Mouse (Mus musculus) lung, adult 2 months (tissue): ENCODE results near the gene Wfikkn1. TPM values are rescaled to one million over a fixed set of nuclear protein-coding genes. Genes with fewer than 3 reads are reported as not detected.
A peak's percentile ranks its signal among the peaks of the same experiment; 100 is the strongest.

ENCODE experiments used
- DNase-seq: peaks from one replicate; pipeline ENCODE4 v3.0.0; 2022
- H3K4me1 ChIP-seq: fragments of 200-500 bp; 2 replicates; pipeline ENCODE4 v1.6.1; 2011; ENCODE audit warnings: low read length; ENCODE audit not compliant: control insufficient read depth, insufficient read depth
- H3K4me3 ChIP-seq: fragments of 200-500 bp; replicated peaks from 2 replicates; pipeline ENCODE3; 2011; ENCODE audit warnings: low read depth, mild to moderate bottlenecking, control low read depth, low read length; ENCODE audit errors: extremely low read depth
- CTCF ChIP-seq: fragments of 200-500 bp; IDR thresholded peaks from 2 replicates; pipeline ENCODE4 v1.5.1; 2011; ENCODE audit warnings: mild to moderate bottlenecking, low read length, control low read depth; ENCODE audit not compliant: insufficient read depth
- POLR2A ChIP-seq: fragments of 200-500 bp; IDR thresholded peaks from 2 replicates; pipeline ENCODE4 v1.6.1; 2011; ENCODE audit warnings: low read depth, mild to moderate bottlenecking, control low read depth, low read length, borderline replicate concordance; ENCODE audit errors: extremely low read depth
- WGBS: fragments of 180-500 bp; shearing (Covaris S2); methylation state at CpG from one replicate; pipeline ENCODE4 v1.1.7; 2018; 5-methylcytosine and 5-hydroxymethylcytosine counted together
- polyA plus RNA-seq: library from polyadenylated mRNA; depleted of rRNA; stranded (reverse); fragments of >200 nt; gene quantifications from 2 replicates; pipeline ENCODE4 v1.2.3, GENCODE M21; 2012; rRNA removed

The Wfikkn1 gene
- polyA plus RNA-seq = 1.0 and 1.4 TPM in 2 replicates

- H3K4me1 ChIP-seq = peaks cover 3% of the 10 kb centered on the region
- H3K4me3 ChIP-seq = no peak within 1 kb of the TSS
- WGBS = 49% methylated on average over 5 of the region's 5 CpGs
- TF ChIP-seq POLR2A = no peak
- no peak for TF ChIP-seq CTCF
- no peak for DNase-seq
These were observed at the start of gene Wfikkn1 for GRCm38 (mm10) chr17:25880196-25880910. Wfikkn1 (minus strand) TSS chr17:25880858.

- no peak for DNase-seq
- no peak overlapping the region for H3K4me3 ChIP-seq
- no peak for TF ChIP-seq POLR2A
- TF ChIP-seq CTCF = no peak
- no peaks in the 10 kb centered on the region for H3K4me1 ChIP-seq
- WGBS = 78% methylated on average over 2 of the region's 2 CpGs
These were observed 44.7 kb upstream of the Wfikkn1 start for GRCm38 (mm10) chr17:25925348-25925747.

GRCm38 (mm10) chr17:25922120-25922519 lies 41.5 kb upstream of the Wfikkn1 start:
- WGBS = 60% methylated on average over 5 of the region's 5 CpGs
- Histone ChIP-seq H3K4me1 (peaks cover 15% of the 10 kb centered on the region), H3K4me3 (no peak overlapping the region)
- no peak for DNase-seq
- TF ChIP-seq CTCF (no peak), POLR2A (no peak)

GRCm38 (mm10) chr17:25919786-25920642 lies 39.4 kb upstream of the Wfikkn1 start:
- peak; percentile 100 for DNase-seq
- peaks cover 17% of the 10 kb centered on the region for H3K4me1 ChIP-seq
- WGBS = under 1% methylated on average over 35 of the region's 40 CpGs
- TF ChIP-seq POLR2A = peak; percentile 89
- no peak for TF ChIP-seq CTCF
- H3K4me3 ChIP-seq = peak overlapping the region; percentile 79

DNA sequence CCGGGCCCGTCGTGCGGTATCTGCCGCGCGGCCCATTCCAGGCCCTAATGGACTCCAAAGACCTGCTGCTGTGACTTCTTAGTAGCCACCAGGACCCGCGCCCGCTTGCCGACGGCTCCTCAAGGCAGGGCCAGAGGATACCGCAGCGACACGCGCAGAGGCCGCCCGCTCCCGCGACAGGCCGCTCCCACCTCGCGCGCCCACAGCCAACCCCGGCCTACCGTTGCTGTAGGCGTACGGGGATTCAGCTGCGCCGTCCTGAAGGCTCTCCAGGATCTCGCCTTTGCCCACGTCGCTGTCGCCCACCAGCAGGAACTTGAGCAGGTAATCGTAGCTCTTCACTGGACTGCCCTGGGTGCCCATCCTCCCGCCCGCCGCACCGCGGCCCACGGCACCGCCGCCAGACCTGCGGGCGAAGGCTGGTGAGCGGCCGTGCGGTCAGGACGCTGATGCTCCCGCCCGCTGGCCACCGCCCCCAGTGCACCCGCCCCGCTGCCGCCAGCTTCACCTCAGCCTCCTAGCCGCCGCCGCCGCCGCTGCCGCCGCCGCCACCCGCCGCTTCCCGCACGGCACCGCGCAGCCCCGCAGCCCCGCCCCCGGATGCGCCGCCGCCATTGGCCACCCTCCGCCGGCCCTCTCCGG lies 38.6 kb upstream of the Wfikkn1 start, which contains the start of gene Rab40c:
Gene Rab40c (minus strand): TSS at position 584 of the 642 bp plus-strand sequence.
- under 1% methylated on average over 70 of the region's 78 CpGs for WGBS
- no peak for DNase-seq
- TF ChIP-seq POLR2A = no peak
- no peak for TF ChIP-seq CTCF
- H3K4me3 ChIP-seq = peak within 1 kb of the TSS; percentile 99
- H3K4me1 ChIP-seq = peaks cover 17% of the 10 kb centered on the region

DNA sequence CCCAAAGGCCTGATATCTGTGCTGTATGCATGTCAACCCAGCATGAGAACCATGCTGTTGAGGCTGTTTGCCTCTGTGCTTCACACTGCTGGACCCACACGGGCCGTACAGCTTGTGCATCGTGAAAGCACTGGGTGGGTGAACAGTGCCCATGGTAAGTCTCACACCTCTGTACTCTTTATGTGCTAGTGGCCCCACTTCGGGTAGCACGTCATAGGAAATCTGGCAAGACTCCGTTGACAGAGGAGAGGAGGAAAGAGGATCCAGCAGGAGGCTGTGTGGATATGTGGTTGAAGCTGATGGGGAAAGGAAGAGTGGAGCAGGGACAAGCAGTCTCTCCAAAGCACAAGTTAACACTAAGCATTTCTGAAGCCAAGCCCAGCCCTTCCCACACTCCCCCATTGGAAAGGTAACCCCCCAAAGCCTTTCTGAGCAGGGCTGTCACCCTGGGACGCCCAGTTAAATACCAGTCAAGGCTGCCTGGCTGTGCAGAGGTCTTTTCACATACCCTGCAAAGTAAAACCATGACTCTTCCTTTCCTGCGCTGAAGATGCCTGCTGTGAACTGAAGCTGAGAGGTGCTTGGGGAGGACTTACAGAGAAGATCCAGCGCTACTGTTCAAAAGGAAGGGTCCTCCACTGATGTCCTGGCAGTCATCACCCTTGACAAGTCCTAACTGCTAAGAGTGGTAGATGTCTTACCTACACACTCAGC lies 37.5 kb upstream of the Wfikkn1 start:
- TF ChIP-seq POLR2A (no peak), CTCF (no peak)
- Histone ChIP-seq H3K4me3 (peak overlapping the region; percentile 99), H3K4me1 (peaks cover 26% of the 10 kb centered on the region)
- 73% methylated on average over 9 of the region's 9 CpGs for WGBS
- no peak for DNase-seq

- 58% methylated on average over 8 of the region's 8 CpGs for WGBS
- DNase-seq = no peak
- peaks cover 30% of the 10 kb centered on the region for H3K4me1 ChIP-seq
- no peak overlapping the region for H3K4me3 ChIP-seq
- TF ChIP-seq CTCF = no peak
- no peak for TF ChIP-seq POLR2A
These were observed 36.4 kb upstream of the Wfikkn1 start for GRCm38 (mm10) chr17:25916931-25917647.

DNA sequence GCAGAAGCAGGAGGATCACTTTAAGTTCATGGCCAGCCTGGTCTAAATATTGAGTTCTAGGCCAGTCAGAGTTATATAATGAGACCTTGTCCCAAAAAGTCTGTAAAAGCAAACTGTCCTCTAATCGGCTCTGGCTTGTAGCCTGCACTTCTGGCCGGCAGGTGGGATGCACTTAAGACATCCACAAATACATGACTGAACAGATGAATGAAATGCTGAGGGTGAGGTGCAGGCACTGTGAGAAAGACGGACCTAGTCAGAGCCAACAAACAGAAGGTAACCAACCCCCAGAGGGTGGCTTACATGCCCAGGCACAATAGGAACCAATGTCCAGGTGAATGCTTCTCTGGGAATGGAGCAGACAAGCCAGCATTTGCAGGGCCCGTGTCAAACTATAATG lies 33.6 kb upstream of the Wfikkn1 start:
- WGBS = 49% methylated on average over 4 of the region's 4 CpGs
- TF ChIP-seq POLR2A (no peak), CTCF (no peak)

More for the DNA sequence above, 33.6 kb upstream of the Wfikkn1 start:
- Histone ChIP-seq H3K4me1 (peaks cover 37% of the 10 kb centered on the region), H3K4me3 (no peak overlapping the region)
- no peak for DNase-seq
